Mouse (Mus musculus): ENCODE data around the gene Bicd2.

- TF ChIP-seq CTCF (IDR thresholded peaks at IDR 0.05; ENCODE audit: low read depth): peak; percentile 78
- TF ChIP-seq EP300 (IDR thresholded peaks at IDR 0.05; ENCODE audit: low read depth): no peak
Observed at GRCm38 (mm10) chr13:49326246-49327206, 14.9 kb upstream of the Bicd2 start.
